Mouse (Mus musculus): ENCODE results near the gene Tead2. TPM values are rescaled to one million over a fixed set of nuclear protein-coding genes. Genes with fewer than 3 reads are reported as not detected.

Gene Tead2
- total RNA-seq, 2 experiments from 2014 or later = 6.6 to 6.8 TPM

DNA sequence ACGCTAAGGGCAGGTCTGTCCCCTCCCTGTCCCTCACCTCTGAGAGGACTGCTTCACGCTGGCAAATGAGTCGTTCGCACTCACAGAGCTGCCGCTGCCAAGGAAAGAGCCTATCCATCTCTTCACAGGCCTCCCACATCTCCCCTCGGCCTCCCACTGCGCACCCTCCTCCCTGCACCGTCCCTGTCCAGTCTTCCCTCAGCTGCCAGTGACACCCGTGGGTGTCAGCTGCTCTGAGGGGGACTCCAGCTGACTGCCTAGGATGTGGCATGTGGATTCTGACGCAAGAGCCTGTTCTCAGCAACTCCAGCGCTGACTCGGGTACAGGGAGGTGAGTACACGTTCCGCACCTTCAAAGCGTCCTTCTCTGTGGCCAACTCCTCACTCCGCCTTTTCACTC, 26.0 kb upstream of the Tead2 start:
- DNase-seq (ENCODE audit: extremely low spot score in 1 of 2, low spot score in 2 of 2) = no peak
- intact Hi-C loops (cut with DNase I) = no loop called here

DNA sequence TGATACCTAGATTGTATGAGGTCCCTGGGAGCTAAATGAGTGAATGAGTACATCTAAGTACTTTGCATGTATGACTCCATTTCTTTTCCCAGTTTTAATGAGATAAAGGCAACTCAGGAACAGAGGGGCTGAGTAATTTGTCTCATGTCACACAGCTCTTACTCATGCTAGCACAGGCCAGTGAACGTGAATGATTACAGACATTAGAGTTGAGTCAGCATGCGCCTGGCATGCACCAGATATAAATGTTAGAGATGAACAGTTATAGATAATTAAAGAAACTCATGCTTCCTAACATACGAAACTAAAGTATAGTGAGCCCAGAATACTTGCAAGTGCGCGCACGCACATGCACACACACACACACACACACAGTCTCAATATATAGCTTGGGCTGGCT, 25.4 kb upstream of the Tead2 start:
- no peak for DNase-seq (ENCODE audit: extremely low spot score in 1 of 2, low spot score in 2 of 2)
- intact Hi-C loops (cut with DNase I) = no loop called here

DNA sequence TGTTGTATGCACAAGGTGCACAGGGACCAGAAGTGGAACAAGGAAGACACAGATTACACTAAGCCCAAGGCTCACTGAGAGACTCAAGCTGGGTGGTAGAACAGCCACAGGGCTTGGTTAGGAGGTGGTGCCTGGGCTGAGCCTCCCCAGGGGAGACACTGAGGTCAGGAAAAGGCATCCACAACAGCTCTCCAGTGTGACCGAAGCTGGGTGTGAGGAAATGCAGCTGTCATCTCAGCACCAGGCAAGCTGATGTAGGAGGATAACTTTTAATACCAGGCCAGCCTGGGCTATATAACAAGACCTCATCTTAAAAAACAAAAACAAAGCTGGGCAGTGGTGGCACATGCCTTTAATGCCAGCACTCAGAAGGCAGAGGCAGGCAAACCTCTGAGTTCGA, 24.4 kb upstream of the Tead2 start:
- intact Hi-C loops (cut with DNase I) = no loop called here
- DNase-seq (ENCODE audit: extremely low spot score in 1 of 2, low spot score in 2 of 2) = no peak

DNA sequence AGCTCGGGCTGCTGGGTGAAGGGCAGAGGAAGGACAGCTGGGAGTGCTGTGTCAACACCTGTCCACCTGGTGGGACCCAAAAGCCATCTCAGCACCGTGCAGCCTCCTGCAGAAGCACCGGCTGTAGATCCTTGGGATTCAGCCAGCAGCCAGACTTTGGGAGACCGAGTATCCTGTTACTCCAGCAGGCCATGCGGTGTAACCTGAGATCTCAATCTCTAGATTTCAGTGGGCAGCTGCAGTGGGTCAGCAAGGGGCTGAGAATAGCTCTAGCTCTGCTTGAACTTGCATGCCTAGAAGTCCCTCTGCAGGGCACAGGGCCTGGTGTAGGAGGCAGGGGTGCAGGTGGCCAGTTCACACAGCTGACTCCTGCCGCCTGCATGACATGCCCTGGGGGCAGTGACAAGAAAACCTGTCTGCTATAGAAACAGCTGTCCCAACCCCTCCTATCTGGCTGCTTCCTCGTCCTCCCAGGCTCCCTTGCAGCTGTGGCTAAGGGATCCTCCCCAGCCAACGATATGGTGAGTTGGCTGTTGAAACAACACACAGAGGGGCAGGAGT, 23.7 kb upstream of the Tead2 start:
- no peak for DNase-seq (ENCODE audit: extremely low spot score in 1 of 2, low spot score in 2 of 2)
- intact Hi-C loops (cut with DNase I) = no loop called here

DNA sequence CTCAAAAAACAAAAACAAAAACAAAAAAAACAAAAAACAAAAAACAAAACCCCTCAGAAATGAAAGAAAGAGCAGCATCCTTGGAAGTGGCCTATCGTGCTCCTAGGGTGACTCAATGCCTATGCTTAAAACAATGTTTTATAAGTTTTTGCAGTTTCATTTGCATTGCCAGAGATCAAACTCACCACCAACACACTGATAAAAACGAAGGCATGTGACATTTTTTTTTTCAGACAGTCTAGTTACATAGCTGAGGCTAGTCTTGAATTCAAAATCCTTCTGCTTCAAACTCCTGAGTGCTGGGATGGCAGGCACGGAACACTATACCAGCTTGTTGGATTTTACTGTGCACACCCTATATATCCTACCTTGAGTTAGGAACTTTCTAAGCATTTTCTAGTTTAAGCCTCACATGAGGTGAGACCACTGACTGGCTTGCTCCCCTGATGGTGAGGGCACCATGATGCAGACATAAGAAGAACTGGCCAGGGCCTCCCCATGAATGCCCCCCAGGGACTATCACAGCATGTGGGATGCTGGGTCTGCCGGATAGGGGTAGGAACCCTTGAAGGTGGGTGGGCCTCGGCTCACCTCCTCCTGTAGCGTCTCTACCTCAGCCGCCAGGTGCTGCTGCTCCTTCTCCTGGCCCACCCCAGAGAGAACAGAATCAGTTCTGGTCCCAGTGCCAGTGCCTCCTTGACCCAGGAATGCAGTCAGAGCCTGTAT, 22.8 kb upstream of the Tead2 start:
- intact Hi-C loops (cut with DNase I) = no loop called here

DNA sequence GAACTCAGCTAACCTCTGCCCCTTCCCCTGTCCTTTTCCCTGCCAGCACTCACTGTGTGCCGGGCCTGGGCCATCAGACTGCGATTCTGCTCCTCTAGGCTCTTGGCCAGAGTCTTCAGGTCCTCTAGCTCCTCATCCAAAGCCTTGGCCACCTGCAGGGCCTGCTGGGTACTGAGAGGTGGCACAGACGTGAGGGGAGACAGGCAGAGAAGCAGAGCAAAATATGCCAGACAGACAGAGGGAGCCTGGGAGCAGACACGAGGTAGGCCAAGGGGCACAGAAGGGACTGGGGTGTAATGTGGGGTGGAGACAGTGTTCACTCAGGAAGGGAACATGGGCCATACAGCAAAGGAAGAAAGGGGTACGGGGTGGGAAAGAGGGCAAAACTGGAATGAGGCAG, 22.1 kb upstream of the Tead2 start:
- intact Hi-C loops (cut with DNase I) = no loop called here
- no peak for DNase-seq (ENCODE audit: extremely low spot score in 1 of 2, low spot score in 2 of 2)

More for the DNA sequence above, 22.8 kb upstream of the Tead2 start:
- no peak for DNase-seq (ENCODE audit: extremely low spot score in 1 of 2, low spot score in 2 of 2)

DNA sequence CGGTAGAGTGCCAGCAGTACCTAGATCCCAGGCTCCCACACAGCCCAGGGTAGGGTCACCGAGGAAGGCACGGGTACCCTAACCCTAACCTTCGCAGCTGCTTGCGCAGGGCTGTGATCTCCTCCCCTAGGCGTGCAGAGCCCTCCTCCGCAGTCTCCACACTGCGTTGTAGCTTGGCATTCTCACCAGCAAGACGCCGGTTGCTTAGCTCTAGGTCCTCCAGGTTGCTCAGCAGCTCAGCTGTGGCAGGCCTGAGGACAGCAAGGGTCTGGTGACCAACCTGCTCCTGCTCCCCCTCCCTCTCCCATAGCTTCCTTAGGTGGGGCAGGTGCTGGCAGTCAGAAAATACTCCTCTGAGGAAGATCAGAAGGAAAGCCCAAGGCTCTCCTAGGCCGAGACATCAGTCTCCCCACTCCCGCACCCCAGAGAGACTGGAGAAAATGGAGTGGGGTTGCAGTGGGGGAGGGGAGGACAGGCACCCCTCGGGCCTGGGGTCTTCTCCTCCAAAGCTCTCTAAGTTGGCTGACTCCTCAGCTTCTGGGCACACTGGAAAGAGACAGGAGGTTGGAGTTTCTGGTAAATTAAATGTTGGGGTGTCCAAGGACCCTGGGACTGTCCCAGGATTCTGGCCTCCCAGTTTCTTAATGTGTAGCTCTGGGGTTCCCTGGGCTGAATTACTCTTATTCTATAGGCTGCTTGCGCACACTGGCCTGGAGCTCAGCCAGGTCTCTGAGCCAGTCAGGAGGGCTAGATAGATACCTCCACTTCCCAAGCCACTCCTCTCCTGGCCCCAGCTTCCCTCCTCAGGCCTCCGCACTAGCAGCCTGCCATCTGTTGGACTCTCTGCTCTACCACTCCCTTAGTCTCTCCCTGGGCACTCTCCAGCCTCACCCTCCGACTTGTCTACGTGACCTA, 21.4 kb upstream of the Tead2 start:
- DNase-seq (ENCODE audit: extremely low spot score in 1 of 2, low spot score in 2 of 2) = no peak
- intact Hi-C loops (cut with DNase I) = no loop called here

DNA sequence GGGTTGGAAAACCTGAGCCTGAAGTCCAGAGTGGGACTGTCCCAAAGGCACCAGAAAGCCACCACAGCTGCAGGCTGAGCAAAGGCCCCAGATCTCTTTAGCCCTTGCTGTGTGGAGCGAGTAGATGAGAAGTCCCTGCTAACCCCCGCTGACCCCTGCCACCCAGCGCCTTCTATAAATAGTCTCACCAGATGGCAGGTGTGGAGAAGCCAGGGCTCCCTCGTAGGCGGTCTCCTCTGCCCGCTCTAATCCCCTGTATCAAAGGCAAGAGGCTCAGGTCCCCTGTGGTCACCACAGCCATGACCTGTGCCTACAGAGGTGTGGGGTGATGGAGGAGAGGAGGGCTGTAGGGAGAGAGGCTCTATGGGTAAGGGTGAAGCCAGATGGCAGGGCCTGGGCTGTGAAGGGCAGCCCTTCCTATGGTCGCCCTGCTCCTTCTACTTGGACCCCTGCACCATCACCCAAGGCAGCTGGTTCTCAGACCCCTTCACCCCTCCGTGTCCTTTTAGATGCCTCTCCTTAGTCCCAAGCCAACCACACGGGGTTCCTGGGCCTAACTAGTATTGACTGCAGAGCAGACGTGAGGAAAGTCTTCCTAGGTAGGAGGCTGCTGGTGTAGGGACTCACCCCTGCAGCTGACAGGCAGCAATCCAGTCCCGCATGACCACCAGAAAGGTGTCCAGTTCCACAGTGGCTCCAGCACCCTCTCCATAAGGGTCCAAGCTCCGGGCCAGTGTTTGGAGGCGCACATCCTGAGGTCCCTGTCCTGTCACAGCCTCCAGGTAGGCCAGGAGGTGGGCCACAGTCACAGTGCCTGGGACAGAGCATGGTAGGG, 20.0 kb upstream of the Tead2 start:
- intact Hi-C loops (cut with DNase I) = loop anchor here (5.0 kb wide), 2 partner anchors 33 to 113 kb away; partner anchors contain the start of gene Slc17a7

DNA sequence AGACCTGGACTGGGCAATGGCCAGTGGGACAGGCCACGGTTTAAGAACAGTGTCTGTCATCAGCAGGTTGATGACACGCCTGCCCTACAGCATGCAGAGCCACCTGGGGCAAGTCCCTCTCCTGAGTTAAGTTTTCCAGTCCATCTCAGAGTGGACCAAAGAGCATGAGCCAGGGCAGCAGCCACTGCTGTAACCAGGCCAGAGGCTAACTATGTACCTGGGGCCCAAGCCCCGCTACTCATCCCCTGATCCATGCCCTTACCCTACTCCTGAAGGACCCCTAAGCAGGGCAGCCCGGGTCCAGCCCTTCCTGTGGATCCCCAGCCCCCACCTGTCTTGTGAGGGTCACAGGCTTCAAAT, 19.4 kb upstream of the Tead2 start:
- DNase-seq (ENCODE audit: extremely low spot score in 1 of 2, low spot score in 2 of 2) = no peak
- intact Hi-C loops (cut with DNase I) = loop anchor here (5.0 kb wide), 2 partner anchors 34 to 114 kb away; partner anchors contain the start of gene Slc17a7

More for the DNA sequence above, 20.0 kb upstream of the Tead2 start:
- no peak for DNase-seq (ENCODE audit: extremely low spot score in 1 of 2, low spot score in 2 of 2)

DNA sequence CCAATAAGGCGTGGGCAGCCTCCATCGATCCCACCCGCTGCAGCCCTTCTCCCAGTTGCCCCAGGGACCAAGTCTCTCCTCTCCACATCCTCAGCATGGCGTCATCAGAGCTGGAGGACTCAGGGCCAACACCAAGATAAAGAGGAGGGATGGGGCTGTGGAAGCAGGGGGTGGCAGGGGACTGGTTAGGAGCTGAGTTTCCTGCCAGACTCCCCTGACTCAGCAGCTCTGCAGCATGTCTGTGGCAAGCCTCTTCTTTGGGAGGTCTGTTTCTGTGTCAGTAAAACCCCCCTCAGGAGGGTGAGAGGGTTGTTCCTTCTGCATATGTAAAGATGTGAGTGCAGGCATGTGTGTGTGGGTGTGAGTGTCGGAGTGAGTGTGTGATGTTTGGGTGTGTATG, 18.6 kb upstream of the Tead2 start:
- no peak for DNase-seq (ENCODE audit: extremely low spot score in 1 of 2, low spot score in 2 of 2)
- intact Hi-C loops (cut with DNase I) = loop anchor here (5.0 kb wide), 2 partner anchors 35 to 115 kb away; partner anchors contain the start of gene Slc17a7

DNA sequence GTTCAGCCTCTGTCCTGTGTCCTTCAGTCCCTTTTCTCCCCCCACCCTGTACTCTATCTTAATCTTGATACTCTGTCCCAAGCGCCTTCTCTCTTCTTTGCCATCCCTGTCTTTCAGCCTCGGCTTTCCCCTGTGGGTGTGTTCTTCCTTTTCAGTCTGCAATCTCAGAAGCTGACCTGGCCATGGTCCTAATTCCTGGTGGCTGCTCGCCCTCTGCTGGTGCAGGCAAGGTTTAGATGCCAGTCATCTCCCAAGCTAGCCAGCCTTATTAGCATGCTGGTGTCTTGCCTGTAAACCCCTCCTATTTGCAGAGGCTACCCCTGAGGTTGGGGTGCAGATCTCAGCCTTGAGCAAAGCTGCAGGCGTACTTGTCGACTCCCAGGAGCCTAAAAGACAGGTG, 17.1 kb upstream of the Tead2 start:
- intact Hi-C loops (cut with DNase I) = loop anchor here (5.0 kb wide), 2 partner anchors 36 to 116 kb away; partner anchors contain the start of gene Slc17a7

DNA sequence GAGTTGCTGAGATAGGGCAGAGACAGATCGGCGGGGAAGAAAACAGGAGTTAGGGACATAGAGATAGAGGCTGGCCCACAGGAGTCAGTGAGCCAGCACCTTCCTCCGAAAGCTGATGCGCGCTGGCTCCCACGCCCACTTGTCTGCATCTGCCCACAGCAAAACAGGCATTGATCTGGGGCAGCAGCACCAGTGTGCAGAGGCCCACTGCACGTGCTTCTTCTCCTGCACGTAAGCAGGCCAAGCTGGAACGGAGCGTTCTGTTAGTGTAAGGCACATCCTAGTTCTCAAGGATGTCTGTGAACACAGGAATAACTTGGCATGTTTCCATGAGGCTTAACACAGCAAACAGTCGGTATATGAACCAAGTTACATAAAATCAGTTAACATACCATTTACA, 16.6 kb upstream of the Tead2 start:
- no peak for DNase-seq (ENCODE audit: extremely low spot score in 1 of 2, low spot score in 2 of 2)
- intact Hi-C loops (cut with DNase I) = loop anchor here (5.0 kb wide), 2 partner anchors 37 to 117 kb away; partner anchors contain the start of gene Slc17a7

More for the DNA sequence above, 17.1 kb upstream of the Tead2 start:
- DNase-seq (ENCODE audit: extremely low spot score in 1 of 2, low spot score in 2 of 2) = peak; percentile 48 to 81

DNA sequence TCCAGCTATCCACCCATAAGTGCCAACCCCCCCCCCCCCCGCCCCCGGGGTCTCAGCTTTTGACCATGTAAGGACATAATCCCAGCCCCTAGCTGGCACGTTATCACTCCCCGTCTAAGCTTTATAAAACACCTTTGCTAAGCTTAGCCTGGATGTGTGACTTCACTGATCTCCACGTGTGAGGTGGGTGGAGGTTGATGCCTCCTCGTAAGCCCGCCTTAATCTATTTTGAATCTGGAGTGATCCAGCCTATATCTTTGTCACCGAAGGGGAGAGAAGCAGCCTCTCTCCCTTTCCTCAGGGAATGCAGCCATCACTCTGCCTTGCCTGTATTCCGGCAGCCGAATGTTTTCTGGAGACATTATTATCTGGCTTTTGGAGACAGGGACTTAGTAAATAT, 12.9 kb upstream of the Tead2 start:
- intact Hi-C loops (cut with DNase I) = no loop called here
- DNase-seq (ENCODE audit: extremely low spot score in 1 of 2, low spot score in 2 of 2) = no peak

DNA sequence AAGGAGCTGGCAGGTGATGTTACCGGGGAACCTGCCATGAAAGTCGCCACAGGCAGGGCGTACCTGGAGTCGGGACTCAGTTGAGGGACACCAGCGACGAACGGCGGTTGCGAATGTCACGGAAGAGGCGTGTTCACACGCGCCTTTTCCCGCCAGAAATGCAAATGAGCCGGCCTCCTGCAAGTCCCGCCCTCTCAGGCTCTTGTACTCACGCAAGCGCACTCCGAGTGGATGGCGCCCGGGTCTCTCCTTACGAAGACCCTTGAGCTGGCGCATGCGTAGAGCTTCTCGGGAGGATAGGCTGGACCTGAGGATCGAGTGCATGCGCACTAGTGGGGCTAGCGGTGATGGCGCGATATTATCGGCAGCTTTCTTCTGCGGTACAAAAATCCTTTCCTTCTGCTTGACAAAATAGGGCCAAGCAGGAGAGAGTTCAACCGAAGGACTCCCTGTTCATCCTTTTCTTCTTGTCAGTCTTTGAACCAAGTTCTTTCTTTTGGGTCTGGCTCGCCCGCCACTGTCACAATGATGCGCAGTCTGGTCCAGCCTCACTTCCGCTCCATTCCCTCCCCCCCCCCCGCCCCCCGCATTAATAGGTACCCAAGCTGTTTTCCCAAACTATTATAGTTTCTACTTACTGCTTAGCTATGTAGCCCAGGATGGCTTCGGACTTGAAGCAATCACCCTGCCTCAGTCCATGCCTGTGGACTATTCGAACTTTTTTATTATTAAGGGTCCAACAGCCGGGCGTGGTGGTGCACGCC, 11.0 kb upstream of the Tead2 start, which contains the start of gene Ccdc155:
Ccdc155 (minus strand) TSS at position 513 of the 764 bp plus-strand sequence.
- intact Hi-C loops (cut with DNase I) = no loop called here
- DNase-seq (ENCODE audit: extremely low spot score in 1 of 2, low spot score in 2 of 2) = peak; percentile 94 to 96

DNA sequence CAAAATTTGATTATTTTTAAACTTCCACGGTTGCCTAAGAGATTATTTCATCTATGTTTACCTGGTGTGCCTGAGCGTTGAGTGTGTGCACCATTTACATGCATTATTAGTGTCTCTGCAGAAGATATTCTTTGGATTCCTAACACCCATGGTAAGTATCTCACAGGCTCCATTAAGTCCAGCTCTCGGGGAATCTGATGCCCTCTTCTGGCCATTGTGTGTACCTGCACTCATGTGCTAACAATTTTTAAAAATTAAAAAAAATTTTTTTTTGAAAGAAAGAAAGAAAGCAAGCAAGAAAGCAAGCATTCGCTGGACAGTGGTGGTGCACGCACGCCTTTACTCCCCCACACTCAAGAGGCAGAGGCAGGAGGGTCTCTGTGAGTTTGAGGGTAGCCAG, 7.3 kb upstream of the Tead2 start:
- no peak for DNase-seq (ENCODE audit: extremely low spot score in 1 of 2, low spot score in 2 of 2)
- intact Hi-C loops (cut with DNase I) = no loop called here

DNA sequence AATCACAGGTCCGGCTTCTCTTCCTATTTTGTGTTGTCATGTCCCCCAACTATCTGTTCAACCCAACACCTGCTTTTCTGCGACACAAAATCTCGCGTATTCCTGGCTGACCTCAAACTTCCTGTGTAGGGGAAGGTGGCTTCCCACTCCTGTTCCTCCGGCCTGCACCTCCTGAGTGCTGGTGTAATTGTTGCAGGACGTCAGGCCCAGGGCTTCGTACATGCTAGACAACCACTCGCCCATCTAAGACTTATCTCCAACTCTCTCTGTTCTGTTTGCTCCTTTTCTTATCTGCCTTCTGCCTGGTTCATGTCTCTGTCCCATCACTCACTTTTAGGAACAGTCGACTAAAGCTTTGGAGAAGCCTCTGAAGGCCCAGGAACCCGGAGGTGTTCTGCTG, 4.5 kb upstream of the Tead2 start:
- DNase-seq (ENCODE audit: extremely low spot score in 1 of 2, low spot score in 2 of 2) = no peak
- intact Hi-C loops (cut with DNase I) = no loop called here

DNA sequence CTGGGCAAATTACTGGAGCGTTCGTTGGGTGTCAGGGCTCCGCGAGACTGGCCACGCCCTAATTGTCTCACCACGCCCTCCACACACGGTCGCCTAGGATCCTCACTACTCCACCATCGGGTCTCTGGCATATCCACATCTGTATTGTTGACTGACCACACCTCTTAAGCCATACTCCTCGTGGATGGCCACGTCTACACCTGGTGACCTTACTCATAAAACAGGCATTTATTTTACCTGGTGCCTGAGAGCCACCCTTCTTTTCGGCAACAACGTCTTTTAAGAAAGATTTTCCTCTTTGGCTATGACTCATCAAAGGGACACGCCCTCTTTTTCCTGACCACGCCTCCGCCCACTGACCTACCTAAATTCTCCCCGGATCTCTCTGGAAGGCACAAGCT, 3.7 kb upstream of the Tead2 start, which contains the start of gene Dkkl1:
Dkkl1 (minus strand) TSS at position 297 of the 401 bp plus-strand sequence.
- no peak for DNase-seq (ENCODE audit: extremely low spot score in 1 of 2, low spot score in 2 of 2)
- intact Hi-C loops (cut with DNase I) = no loop called here

DNA sequence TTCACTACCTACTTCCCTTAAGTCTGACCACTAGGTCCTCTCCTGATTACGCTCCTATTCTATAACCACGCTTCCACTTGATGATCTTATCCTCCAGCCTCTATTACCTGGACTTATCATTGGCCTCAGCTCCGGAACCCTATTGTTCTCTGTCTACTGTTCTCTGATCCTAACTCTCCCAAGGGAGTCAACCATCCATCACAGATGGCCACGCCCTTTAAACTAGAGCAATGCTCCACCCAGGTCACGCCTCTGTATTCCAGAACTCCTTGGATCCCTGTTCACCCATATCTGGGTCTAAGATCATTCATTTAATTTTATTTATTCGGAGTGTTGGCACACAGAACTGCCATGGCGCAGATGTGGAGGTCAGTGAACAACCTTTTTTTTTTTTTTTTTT, 3.2 kb upstream of the Tead2 start:
- intact Hi-C loops (cut with DNase I) = no loop called here
- DNase-seq (ENCODE audit: extremely low spot score in 1 of 2, low spot score in 2 of 2) = no peak
